Mouse (Mus musculus) hindbrain, embryonic 11.5 days (tissue): ENCODE measurements around the gene Vezt. TPM values are rescaled to one million over a fixed set of nuclear protein-coding genes. Genes with fewer than 3 reads are reported as not detected.

Source experiments
- ATAC-seq: fragments of 200-750 bp; cut with Nextera tagmentation; 2 replicates; pipeline ENCODE4 v1.8.0; 2017; ENCODE audit warnings: mild to moderate bottlenecking, moderate TSS enrichment, moderate library complexity; ENCODE audit not compliant: low FRiP score
- DNase-seq: peaks from one replicate; pipeline ENCODE4 v3.0.0-alpha.2; 2015; ENCODE audit warnings: low spot score
- H3K27ac ChIP-seq: fragments of 300-500 bp; sonication (generic); 2 replicates; pipeline ENCODE4 v1.5.1; 2014; ENCODE audit warnings: mild to moderate bottlenecking, low read depth, low read length
- H3K27me3 ChIP-seq: fragments of 300-500 bp; sonication (generic); 2 replicates; pipeline ENCODE4 v1.6.1; 2014; ENCODE audit warnings: mild to moderate bottlenecking, low read length, moderate library complexity, mixed read lengths; ENCODE audit not compliant: control insufficient read depth, insufficient read depth
- H3K36me3 ChIP-seq: fragments of 300-500 bp; sonication (generic); 2 replicates; pipeline ENCODE4 v1.6.1; 2014; ENCODE audit warnings: mild to moderate bottlenecking, low read length, moderate library complexity, mixed read lengths; ENCODE audit not compliant: control insufficient read depth, insufficient read depth
- H3K4me1 ChIP-seq: fragments of 300-500 bp; sonication (generic); replicated peaks from 2 replicates; pipeline ENCODE4 v1.6.1; 2014; ENCODE audit warnings: low read length, mixed read lengths; ENCODE audit not compliant: control insufficient read depth, insufficient read depth
- H3K4me2 ChIP-seq: fragments of 300-500 bp; sonication (generic); replicated peaks from 2 replicates; pipeline ENCODE4 v1.6.1; 2014; ENCODE audit warnings: mild to moderate bottlenecking, low read depth, low read length
- H3K4me3 ChIP-seq: fragments of 300-500 bp; sonication (generic); 2 replicates; pipeline ENCODE4 v1.5.1; 2014; ENCODE audit warnings: low read depth, low read length
- H3K9ac ChIP-seq: fragments of 300-500 bp; sonication (generic); 2 replicates; pipeline ENCODE4 v1.6.1; 2014; ENCODE audit warnings: low read depth, low read length
- H3K9me3 ChIP-seq: fragments of 300-500 bp; sonication (generic); 2 replicates; pipeline ENCODE4 v1.6.1; 2016; ENCODE audit warnings: low read length; ENCODE audit not compliant: control insufficient read depth
- WGBS: fragments of 180-500 bp; shearing (Covaris S2); extraction: QIAGEN DNeasy Blood & Tissue Kit; methylation state at CpG from one replicate; pipeline ENCODE4 v1.1.7; 2014; 5-methylcytosine and 5-hydroxymethylcytosine counted together
- microRNA counts: library from miRNA; unstranded; fragments of <30 nt; microRNA quantifications from one replicate; lab custom pipeline; 2015
- polyA plus RNA-seq: library from polyadenylated mRNA; unstranded; fragments of >200 nt; fragmentation: Nextera tagmentation; extraction: Ambion mirVana; gene quantifications from 2 replicates; pipeline ENCODE4 v1.2.1, GENCODE M21; 2014

Gene Vezt
- polyA plus RNA-seq, 1 experiment from 2014 or later = 45.0 TPM

GRCm38 (mm10) chr10:93889976-93890375 lies 145.6 kb downstream of the Vezt start:
- Histone ChIP-seq H3K9me3 (no peaks in the 10 kb centered on the region), H3K27me3 (no peaks in the 10 kb centered on the region), H3K4me3 (peak overlapping the region; percentile 62), H3K36me3 (0 out of 2 replicates have a peak, but pooled peaks cover 4% of the 10 kb centered on the region), H3K27ac (0 out of 2 replicates have a peak overlapping the region, but pooled peaks have one; percentile 63), H3K4me2 (peak overlapping the region; percentile 68), H3K4me1 (peaks cover 4% of the 10 kb centered on the region), H3K9ac (peak overlapping the region; percentile 68)
- peak; percentile 30 for ATAC-seq
- peak; percentile 66 for DNase-seq
- WGBS = under 1% methylated on average over 22 of the region's 22 CpGs

- 0 out of 2 replicates have a peak, but pooled peaks cover 4% of the 10 kb centered on the region for H3K36me3 ChIP-seq
- peak overlapping the region; percentile 77 for H3K4me2 ChIP-seq
- H3K4me1 ChIP-seq = peaks cover 4% of the 10 kb centered on the region
- peak; percentile 93 for DNase-seq
- H3K9me3 ChIP-seq = no peaks in the 10 kb centered on the region
- 0% methylated on average over 22 of the region's 30 CpGs for WGBS
- peak; percentile 99 for ATAC-seq
- peak overlapping the region; percentile 62 for H3K4me3 ChIP-seq
- H3K27me3 ChIP-seq = no peaks in the 10 kb centered on the region
- H3K9ac ChIP-seq = peak overlapping the region; percentile 68
- H3K27ac ChIP-seq = peak overlapping the region; percentile 63
Observed at GRCm38 (mm10) chr10:93889579-93889950, 146.1 kb downstream of the Vezt start.

MicroRNAs within 50 kb of the gene (microRNA counts, 519-probe panel; counts per million panel counts)
- microRNA mmu-miR-331-3p (lab: Ali Mortazavi, UCI) (4,844 counts per million, percentile 61 among the panel's probes with 10 or more counts), microRNA mmu-miR-331-5p (lab: Ali Mortazavi, UCI) (not detected)

Other genes with a start within 250 kb of the Vezt start
- 9.9 and 10.3 TPM in 2 replicates for gene Usp44, start 204.3 kb downstream of the Vezt start, polyA plus RNA-seq
- gene Metap2, start 138.7 kb downstream of the Vezt start, polyA plus RNA-seq = 236 and 240 TPM in 2 replicates
- gene Fgd6, start 184 bp upstream of the Vezt start, polyA plus RNA-seq = 5.0 and 6.7 TPM in 2 replicates
- 12.3 and 14.3 TPM in 2 replicates for gene Nr2c1, start 112.2 kb upstream of the Vezt start, polyA plus RNA-seq
- 451 and 474 TPM in 2 replicates for gene Ndufa12, start 162.9 kb upstream of the Vezt start, polyA plus RNA-seq